Mouse (Mus musculus): ENCODE results near the gene Akr1c6.
"Not testable (repeated sequence)": the region's sequence is repeated elsewhere in the genome, so short reads cannot be mapped to it uniquely, and the experiment has no call there.

Gene Akr1c6

GRCm38 (mm10) chr13:4434006-4434405 is at the start of gene Akr1c6:
Gene Akr1c6 (plus strand): TSS chr13:4434306.
- no peak for DNase-seq (ENCODE audit: low read depth, low spot score)

- no peak for DNase-seq (ENCODE audit: low read depth, low spot score)
These were observed 49.2 kb upstream of the Akr1c6 start for GRCm38 (mm10) chr13:4384918-4385317.

- no peak for DNase-seq (ENCODE audit: low read depth, low spot score)
These were observed 48.6 kb upstream of the Akr1c6 start for GRCm38 (mm10) chr13:4385541-4385940.

- DNase-seq (ENCODE audit: low read depth, low spot score) = no peak
These were observed 45.2 kb upstream of the Akr1c6 start for GRCm38 (mm10) chr13:4388762-4389446.

- not testable (repeated sequence) for DNase-seq (ENCODE audit: low read depth, low spot score)
These were observed 33.7 kb upstream of the Akr1c6 start for GRCm38 (mm10) chr13:4400360-4400759.

- no peak for DNase-seq (ENCODE audit: low read depth, low spot score)
These were observed 33.3 kb upstream of the Akr1c6 start for GRCm38 (mm10) chr13:4400831-4401230.

GRCm38 (mm10) chr13:4402221-4402620 is 31.9 kb upstream of the Akr1c6 start:
- DNase-seq (ENCODE audit: low read depth, low spot score) = no peak

- DNase-seq (ENCODE audit: low read depth, low spot score) = no peak
These were observed 29.4 kb upstream of the Akr1c6 start for GRCm38 (mm10) chr13:4404726-4405125.

- no peak for DNase-seq (ENCODE audit: low read depth, low spot score)
These were observed 27.3 kb upstream of the Akr1c6 start for GRCm38 (mm10) chr13:4406771-4407170.

- DNase-seq (ENCODE audit: low read depth, low spot score) = no peak
These were observed 5.5 kb upstream of the Akr1c6 start for GRCm38 (mm10) chr13:4428558-4428957.

GRCm38 (mm10) chr13:4429034-4429433 is 5.1 kb upstream of the Akr1c6 start:
- no peak for DNase-seq (ENCODE audit: low read depth, low spot score)

- DNase-seq (ENCODE audit: low read depth, low spot score) = no peak
These were observed 3.0 kb upstream of the Akr1c6 start for GRCm38 (mm10) chr13:4431129-4431528.

GRCm38 (mm10) chr13:4465641-4466040 is 31.5 kb downstream of the Akr1c6 start:
- DNase-seq (ENCODE audit: low read depth, low spot score) = no peak

GRCm38 (mm10) chr13:4467896-4468295 is 33.8 kb downstream of the Akr1c6 start:
- no peak for DNase-seq (ENCODE audit: low read depth, low spot score)
